Mouse (Mus musculus): ENCODE measurements around the gene Slc5a12. TPM values are rescaled to one million over a fixed set of nuclear protein-coding genes. Genes with fewer than 3 reads are reported as not detected.

Gene Slc5a12
- polyA plus RNA-seq (2014; fragmentation: Nextera tagmentation; extraction: Ambion mirVana): not detected in 2 replicates

GRCm38 (mm10) chr2:110596932-110597331 lies at the start of gene Slc5a12:
Gene Slc5a12 (plus strand): TSS chr2:110597298.
- H3K9me3 ChIP-seq (ENCODE audit: control insufficient read depth, low read length): no peaks in the 10 kb centered on the region
- no peak within 1 kb of the TSS for H3K4me3 ChIP-seq (replicated peaks; ENCODE audit: low read depth, low read length)
- WGBS: 72% methylated on average over 2 of the region's 2 CpGs
- ATAC-seq (ENCODE audit: low FRiP score, low TSS enrichment): no peak
- no peaks in the 10 kb centered on the region for H3K36me3 ChIP-seq (ENCODE audit: control insufficient read depth, insufficient read depth, low read length)
- H3K9ac ChIP-seq (replicated peaks; ENCODE audit: low read length): no peak within 1 kb of the TSS
- H3K27ac ChIP-seq (replicated peaks; ENCODE audit: low read depth, low read length): no peak within 1 kb of the TSS
- no peak within 1 kb of the TSS for H3K4me2 ChIP-seq (ENCODE audit: low read length)
- DNase-seq: no peak
- H3K4me1 ChIP-seq (ENCODE audit: control insufficient read depth, insufficient read depth, low read length): no peaks in the 10 kb centered on the region
- H3K27me3 ChIP-seq (ENCODE audit: control insufficient read depth, insufficient read depth, low read length): no peaks in the 10 kb centered on the region

GRCm38 (mm10) chr2:110556098-110556497 lies 41.0 kb upstream of the Slc5a12 start:
- ATAC-seq (ENCODE audit: low FRiP score, low TSS enrichment): no peak

DNA sequence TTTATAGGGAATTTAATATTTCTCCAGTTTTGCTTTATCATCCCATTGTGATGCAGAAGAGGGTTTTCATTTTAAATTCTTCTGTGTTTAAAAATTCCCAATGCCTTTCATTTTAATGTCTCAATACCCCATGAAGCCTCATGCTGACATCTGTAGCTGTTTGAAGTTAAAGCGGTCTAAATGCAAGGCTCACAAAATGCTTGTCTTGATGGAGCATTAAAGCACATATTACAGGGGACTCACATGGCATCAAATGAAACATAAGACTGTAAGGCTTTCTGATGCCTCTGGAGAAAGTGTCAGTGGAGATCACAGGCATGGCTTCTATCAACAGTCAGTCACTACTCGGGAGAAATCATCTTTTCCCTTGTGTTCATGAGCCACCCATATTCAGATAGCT lies 34.5 kb upstream of the Slc5a12 start:
- Histone ChIP-seq H3K27me3 (ENCODE audit: control insufficient read depth, insufficient read depth, low read length) (no peaks in the 10 kb centered on the region), H3K4me1 (ENCODE audit: control insufficient read depth, insufficient read depth, low read length) (no peaks in the 10 kb centered on the region), H3K4me3 (replicated peaks; ENCODE audit: low read depth, low read length) (no peak overlapping the region), H3K36me3 (ENCODE audit: control insufficient read depth, insufficient read depth, low read length) (no peaks in the 10 kb centered on the region), H3K9me3 (ENCODE audit: control insufficient read depth, low read length) (no peaks in the 10 kb centered on the region), H3K4me2 (ENCODE audit: low read length) (no peak overlapping the region), H3K27ac (replicated peaks; ENCODE audit: low read depth, low read length) (no peak overlapping the region), H3K9ac (replicated peaks; ENCODE audit: low read length) (no peak overlapping the region)
- WGBS: 57% methylated on average over 2 of the region's 2 CpGs
- no peak for DNase-seq
- no peak; the same call in 1 of the 2 replicates for ATAC-seq (ENCODE audit: low FRiP score, low TSS enrichment)

More at GRCm38 (mm10) chr2:110556098-110556497, 41.0 kb upstream of the Slc5a12 start:
- Histone ChIP-seq H3K27ac (replicated peaks; ENCODE audit: low read depth, low read length) (no peak overlapping the region), H3K9me3 (ENCODE audit: control insufficient read depth, low read length) (no peaks in the 10 kb centered on the region), H3K27me3 (ENCODE audit: control insufficient read depth, insufficient read depth, low read length) (no peaks in the 10 kb centered on the region), H3K36me3 (ENCODE audit: control insufficient read depth, insufficient read depth, low read length) (no peaks in the 10 kb centered on the region), H3K4me2 (ENCODE audit: low read length) (no peak overlapping the region), H3K9ac (replicated peaks; ENCODE audit: low read length) (no peak overlapping the region), H3K4me1 (ENCODE audit: control insufficient read depth, insufficient read depth, low read length) (no peaks in the 10 kb centered on the region), H3K4me3 (replicated peaks; ENCODE audit: low read depth, low read length) (no peak overlapping the region)
- 88% methylated on average over 1 of the region's 1 CpGs for WGBS
- DNase-seq: no peak

DNA sequence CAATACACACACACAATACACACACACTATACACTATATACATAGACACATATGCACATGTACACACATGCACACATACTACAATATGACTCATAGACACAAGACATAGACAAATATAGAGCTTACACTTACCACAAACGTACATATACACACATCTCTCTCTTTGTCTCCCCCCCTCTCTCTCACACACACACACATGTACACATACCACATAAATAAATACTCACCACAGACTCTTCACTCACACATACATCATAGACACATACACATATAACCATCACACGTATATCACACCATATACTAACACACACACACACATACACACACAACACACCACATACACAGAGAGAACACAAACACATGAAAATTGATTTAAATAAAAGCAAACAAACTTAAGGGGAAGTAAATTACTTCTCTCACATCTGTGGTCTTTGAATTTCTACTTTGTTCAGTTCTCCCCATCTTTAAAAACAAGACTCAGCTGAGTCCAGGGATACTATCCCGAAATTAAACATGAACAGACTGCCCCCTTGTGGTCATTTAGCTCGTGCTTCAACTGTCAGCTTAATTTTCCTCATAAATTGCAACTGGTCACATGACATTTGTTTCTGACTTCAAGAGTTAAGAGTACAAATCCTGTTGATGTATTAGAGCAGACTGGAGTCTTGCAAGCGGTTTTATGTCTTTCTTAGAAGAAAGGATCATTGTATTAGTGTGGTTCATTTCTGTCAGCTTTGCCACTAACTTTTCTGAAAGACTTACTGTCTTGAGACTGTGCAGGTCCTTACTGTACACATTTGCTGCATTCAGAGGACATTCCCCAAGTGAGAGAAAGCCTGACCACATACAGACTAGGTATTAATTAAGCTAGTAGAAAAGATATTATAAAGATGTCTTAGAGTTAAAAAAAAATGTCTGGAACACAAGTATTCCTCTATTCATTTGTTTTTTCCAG lies 32.1 kb upstream of the Slc5a12 start:
- Histone ChIP-seq H3K4me2 (ENCODE audit: low read length) (no peak overlapping the region), H3K36me3 (ENCODE audit: control insufficient read depth, insufficient read depth, low read length) (no peaks in the 10 kb centered on the region), H3K9ac (replicated peaks; ENCODE audit: low read length) (no peak overlapping the region), H3K4me1 (ENCODE audit: control insufficient read depth, insufficient read depth, low read length) (no peaks in the 10 kb centered on the region), H3K27ac (replicated peaks; ENCODE audit: low read depth, low read length) (no peak overlapping the region), H3K4me3 (replicated peaks; ENCODE audit: low read depth, low read length) (no peak overlapping the region), H3K27me3 (ENCODE audit: control insufficient read depth, insufficient read depth, low read length) (no peaks in the 10 kb centered on the region), H3K9me3 (ENCODE audit: control insufficient read depth, low read length) (no peaks in the 10 kb centered on the region)
- DNase-seq (peak; percentile 93), ATAC-seq (ENCODE audit: low FRiP score, low TSS enrichment) (peak; percentile 84)
- WGBS: 40% methylated on average over 5 of the region's 5 CpGs

DNA sequence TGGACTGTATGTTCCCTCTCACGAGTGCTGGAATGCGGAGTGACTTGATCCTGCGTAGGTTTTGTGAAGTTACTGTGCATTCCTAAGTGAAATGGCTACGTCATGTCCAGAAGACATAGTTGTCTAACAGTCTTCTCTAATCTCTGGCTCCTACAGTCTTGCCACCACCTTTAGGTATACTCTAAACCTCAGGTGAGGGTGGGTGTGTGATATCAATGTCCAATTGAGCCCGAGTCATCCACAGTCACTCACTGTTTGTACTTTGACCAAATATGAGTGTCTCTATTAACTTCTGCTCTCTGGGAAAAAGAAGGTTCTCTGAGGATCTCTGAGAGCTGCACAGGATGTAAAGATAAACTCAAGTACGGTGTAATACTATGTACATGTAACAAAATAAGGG lies 10.4 kb upstream of the Slc5a12 start:
- WGBS: 95% methylated on average over 6 of the region's 6 CpGs
- Histone ChIP-seq H3K4me3 (replicated peaks; ENCODE audit: low read depth, low read length) (no peak overlapping the region), H3K9ac (replicated peaks; ENCODE audit: low read length) (no peak overlapping the region), H3K4me2 (ENCODE audit: low read length) (no peak overlapping the region), H3K4me1 (ENCODE audit: control insufficient read depth, insufficient read depth, low read length) (no peaks in the 10 kb centered on the region), H3K27ac (replicated peaks; ENCODE audit: low read depth, low read length) (no peak overlapping the region), H3K9me3 (ENCODE audit: control insufficient read depth, low read length) (no peaks in the 10 kb centered on the region), H3K36me3 (ENCODE audit: control insufficient read depth, insufficient read depth, low read length) (no peaks in the 10 kb centered on the region), H3K27me3 (ENCODE audit: control insufficient read depth, insufficient read depth, low read length) (no peaks in the 10 kb centered on the region)
- ATAC-seq (ENCODE audit: low FRiP score, low TSS enrichment): no peak
- DNase-seq: no peak

- Histone ChIP-seq H3K9me3 (ENCODE audit: control insufficient read depth, low read length) (no peaks in the 10 kb centered on the region), H3K4me3 (replicated peaks; ENCODE audit: low read depth, low read length) (no peak overlapping the region), H3K4me1 (ENCODE audit: control insufficient read depth, insufficient read depth, low read length) (no peaks in the 10 kb centered on the region), H3K4me2 (ENCODE audit: low read length) (no peak overlapping the region), H3K27me3 (ENCODE audit: control insufficient read depth, insufficient read depth, low read length) (no peaks in the 10 kb centered on the region), H3K9ac (replicated peaks; ENCODE audit: low read length) (no peak overlapping the region), H3K36me3 (ENCODE audit: control insufficient read depth, insufficient read depth, low read length) (no peaks in the 10 kb centered on the region), H3K27ac (replicated peaks; ENCODE audit: low read depth, low read length) (no peak overlapping the region)
- DNase-seq (no peak), ATAC-seq (ENCODE audit: low FRiP score, low TSS enrichment) (no peak)
- WGBS: 84% methylated on average over 1 of the region's 1 CpGs
These were observed 7.1 kb upstream of the Slc5a12 start for GRCm38 (mm10) chr2:110590007-110590406.

- DNase-seq (no peak), ATAC-seq (ENCODE audit: low FRiP score, low TSS enrichment) (no peak)
- Histone ChIP-seq H3K27ac (replicated peaks; ENCODE audit: low read depth, low read length) (no peak overlapping the region), H3K9ac (replicated peaks; ENCODE audit: low read length) (no peak overlapping the region), H3K4me3 (replicated peaks; ENCODE audit: low read depth, low read length) (no peak overlapping the region), H3K27me3 (ENCODE audit: control insufficient read depth, insufficient read depth, low read length) (no peaks in the 10 kb centered on the region), H3K36me3 (ENCODE audit: control insufficient read depth, insufficient read depth, low read length) (no peaks in the 10 kb centered on the region), H3K4me2 (ENCODE audit: low read length) (no peak overlapping the region), H3K4me1 (ENCODE audit: control insufficient read depth, insufficient read depth, low read length) (no peaks in the 10 kb centered on the region), H3K9me3 (ENCODE audit: control insufficient read depth, low read length) (no peaks in the 10 kb centered on the region)
- 94% methylated on average over 3 of the region's 3 CpGs for WGBS
These were observed 4.8 kb upstream of the Slc5a12 start for GRCm38 (mm10) chr2:110592276-110592675.

GRCm38 (mm10) chr2:110644358-110644757 lies 47.3 kb downstream of the Slc5a12 start:
- Histone ChIP-seq H3K27me3 (ENCODE audit: control insufficient read depth, insufficient read depth, low read length) (no peaks in the 10 kb centered on the region), H3K27ac (replicated peaks; ENCODE audit: low read depth, low read length) (no peak overlapping the region), H3K4me3 (replicated peaks; ENCODE audit: low read depth, low read length) (no peak overlapping the region), H3K4me1 (ENCODE audit: control insufficient read depth, insufficient read depth, low read length) (no peaks in the 10 kb centered on the region), H3K36me3 (ENCODE audit: control insufficient read depth, insufficient read depth, low read length) (no peaks in the 10 kb centered on the region), H3K9ac (replicated peaks; ENCODE audit: low read length) (no peak overlapping the region), H3K9me3 (ENCODE audit: control insufficient read depth, low read length) (no peaks in the 10 kb centered on the region), H3K4me2 (ENCODE audit: low read length) (no peak overlapping the region)
- WGBS: 77% methylated on average over 1 of the region's 1 CpGs
- DNase-seq: no peak
- no peak for ATAC-seq (ENCODE audit: low FRiP score, low TSS enrichment)

DNA sequence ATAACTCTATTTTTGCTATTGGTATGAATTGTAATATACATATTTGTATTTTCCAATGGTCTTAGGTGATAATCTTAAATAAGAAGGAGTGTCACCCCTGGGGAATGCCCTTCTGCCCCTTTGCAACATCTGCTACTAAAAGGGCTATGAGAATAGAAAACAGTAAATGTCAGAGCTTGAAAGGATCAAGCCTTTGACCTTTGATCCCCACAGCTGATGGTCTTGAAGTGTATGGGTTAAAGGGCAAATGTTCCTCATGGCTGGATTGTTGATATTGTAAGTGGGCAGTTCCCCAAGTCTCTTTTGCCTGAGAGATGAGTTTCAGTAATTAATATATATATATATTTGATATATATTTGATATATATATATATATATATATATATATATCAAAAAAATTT lies 47.7 kb downstream of the Slc5a12 start:
- no peaks in the 10 kb centered on the region for H3K27me3 ChIP-seq (ENCODE audit: control insufficient read depth, insufficient read depth, low read length)
- no peak overlapping the region for H3K4me3 ChIP-seq (replicated peaks; ENCODE audit: low read depth, low read length)
- no peak overlapping the region for H3K27ac ChIP-seq (replicated peaks; ENCODE audit: low read depth, low read length)
- H3K9ac ChIP-seq (replicated peaks; ENCODE audit: low read length): no peak overlapping the region
- H3K9me3 ChIP-seq (ENCODE audit: control insufficient read depth, low read length): no peaks in the 10 kb centered on the region
- no peak overlapping the region for H3K4me2 ChIP-seq (ENCODE audit: low read length)
- ATAC-seq (ENCODE audit: low FRiP score, low TSS enrichment): no peak
- H3K36me3 ChIP-seq (ENCODE audit: control insufficient read depth, insufficient read depth, low read length): no peaks in the 10 kb centered on the region
- H3K4me1 ChIP-seq (ENCODE audit: control insufficient read depth, insufficient read depth, low read length): no peaks in the 10 kb centered on the region
- DNase-seq: no peak
